Mouse (Mus musculus) CH12.LX (cell line): ENCODE data around the gene Lrch1. TPM values are rescaled to one million over a fixed set of nuclear protein-coding genes. Genes with fewer than 3 reads are reported as not detected.

ENCODE experiments used
- DNase-seq: peaks from one replicate; pipeline ENCODE4 v3.0.0-alpha.2; 2013; ENCODE audit errors: extremely low read depth
- H3K27ac ChIP-seq: 2 replicates; pipeline ENCODE4 v1.5.1; 2012; ENCODE audit warnings: low read depth, mild to moderate bottlenecking, control low read depth, moderate library complexity; ENCODE audit not compliant: insufficient read depth
- H3K27me3 ChIP-seq: replicated peaks from 2 replicates; pipeline ENCODE3; 2012; ENCODE audit warnings: inconsistent platforms
- H3K36me3 ChIP-seq, 2 experiments: replicated peaks in 1 of 2; 2 replicates each; pipeline versions ENCODE3 to v1.6.1; 2012; ENCODE audit warnings: inconsistent platforms in 1 of 2, low read length in 1 of 2, mild to moderate bottlenecking in 1 of 2, mixed read lengths in 1 of 2, moderate library complexity in 1 of 2; ENCODE audit not compliant: control insufficient read depth in 1 of 2, insufficient read depth in 1 of 2
- H3K4me1 ChIP-seq, 2 experiments: 2 replicates each; pipeline ENCODE4 v1.6.1; 2012; ENCODE audit warnings: inconsistent platforms in 1 of 2, moderate library complexity in 1 of 2; ENCODE audit not compliant: insufficient read depth in 2 of 2, control insufficient read depth in 1 of 2
- H3K4me2 ChIP-seq: 2 replicates; pipeline ENCODE4 v1.6.1; 2012; ENCODE audit warnings: low read depth, mild to moderate bottlenecking, control low read depth; ENCODE audit not compliant: poor library complexity, insufficient read depth, severe bottlenecking
- H3K4me3 ChIP-seq, 3 experiments: fragments of 150-350 bp in 1 of 3; sonication (generic) in 1 of 3; replicated peaks in 1 of 3; 2 replicates each; pipeline versions ENCODE3 to v1.5.1; 2011 to 2012; ENCODE audit warnings: low read depth in 2 of 3, low read length in 2 of 3, mild to moderate bottlenecking in 2 of 3, moderate library complexity in 2 of 3, control low read depth in 1 of 3, improper control_type of control experiment in 1 of 3, inconsistent platforms in 1 of 3, mixed read lengths in 1 of 3; ENCODE audit not compliant: poor library complexity in 1 of 3
- H3K79me2 ChIP-seq: replicated peaks from 2 replicates; pipeline ENCODE4 v1.6.1; 2012; ENCODE audit warnings: mild to moderate bottlenecking, moderate library complexity; ENCODE audit not compliant: control insufficient read depth, poor library complexity, insufficient read depth, severe bottlenecking; ENCODE audit errors: extremely low read depth
- H3K9ac ChIP-seq: 2 replicates; pipeline ENCODE4 v1.6.1; 2012; ENCODE audit warnings: low read depth, mild to moderate bottlenecking, control low read depth, moderate library complexity; ENCODE audit not compliant: insufficient read depth
- H3K9me3 ChIP-seq: replicated peaks from 2 replicates; pipeline ENCODE3; 2012; ENCODE audit warnings: low read length, inconsistent platforms, mixed read lengths
- CTCF ChIP-seq, 2 experiments: IDR thresholded peaks in 1 of 2; conservative IDR thresholded peaks in 1 of 2; 2 replicates each; pipeline ENCODE4 v1.5.1; 2011 to 2012; ENCODE audit warnings: low read depth in 2 of 2, low read length in 2 of 2, improper control_type of control experiment in 1 of 2, inconsistent platforms in 1 of 2, mild to moderate bottlenecking in 1 of 2, moderate library complexity in 1 of 2
- HCFC1 ChIP-seq: IDR thresholded peaks from 2 replicates; pipeline ENCODE4 v1.6.1; 2012; ENCODE audit warnings: low read depth, mild to moderate bottlenecking, inconsistent platforms, low read length, improper control_type of control experiment
- JUN ChIP-seq: IDR thresholded peaks from 2 replicates; pipeline ENCODE4 v1.6.1; 2011; ENCODE audit warnings: low read depth, mild to moderate bottlenecking, low read length, improper control_type of control experiment, moderate library complexity; ENCODE audit not compliant: insufficient read depth
- MAFK ChIP-seq: IDR thresholded peaks from 2 replicates; pipeline ENCODE4 v1.6.1; 2011; ENCODE audit warnings: low read length, improper control_type of control experiment; ENCODE audit not compliant: insufficient replicate concordance
- MAX ChIP-seq: IDR thresholded peaks from 2 replicates; pipeline ENCODE4 v1.6.1; 2011; ENCODE audit warnings: low read length, improper control_type of control experiment
- MAZ ChIP-seq: IDR thresholded peaks from 2 replicates; pipeline ENCODE4 v1.6.1; 2012; ENCODE audit warnings: low read depth, mild to moderate bottlenecking, inconsistent platforms, low read length, improper control_type of control experiment, moderate library complexity
- MEF2A ChIP-seq: IDR thresholded peaks from 2 replicates; pipeline ENCODE4 v1.6.1; 2014; ENCODE audit warnings: low read depth, mild to moderate bottlenecking, inconsistent platforms, low read length, improper control_type of control experiment, borderline replicate concordance
- MYC ChIP-seq: IDR thresholded peaks from 2 replicates; pipeline ENCODE4 v1.6.1; 2011; ENCODE audit warnings: low read depth, mild to moderate bottlenecking, improper control_type of control experiment, low read length
- POLR2AphosphoS2 ChIP-seq: IDR thresholded peaks from 2 replicates; pipeline ENCODE4 v1.6.1; 2011; ENCODE audit warnings: low read depth, low read length, improper control_type of control experiment
- RAD21 ChIP-seq: IDR thresholded peaks from 2 replicates; pipeline ENCODE4 v1.6.1; 2011; ENCODE audit warnings: low read depth, mild to moderate bottlenecking, low read length, improper control_type of control experiment, moderate library complexity
- RCOR1 ChIP-seq: conservative IDR thresholded peaks from 2 replicates; pipeline ENCODE4 v1.6.1; 2012; ENCODE audit warnings: low read depth, mild to moderate bottlenecking, inconsistent platforms, low read length, improper control_type of control experiment
- SMC3 ChIP-seq: IDR thresholded peaks from 2 replicates; pipeline ENCODE4 v1.6.1; 2011; ENCODE audit warnings: low read depth, low read length, improper control_type of control experiment
- USF1 ChIP-seq: IDR thresholded peaks from 2 replicates; pipeline ENCODE4 v1.6.1; 2014; ENCODE audit warnings: low read depth, mild to moderate bottlenecking, inconsistent platforms, low read length, improper control_type of control experiment
- USF2 ChIP-seq: conservative IDR thresholded peaks from 2 replicates; pipeline ENCODE4 v1.6.1; 2011; ENCODE audit warnings: low read depth, low read length, improper control_type of control experiment
- ZKSCAN1 ChIP-seq: IDR thresholded peaks from 2 replicates; pipeline ENCODE4 v1.6.1; 2012; ENCODE audit warnings: low read depth, inconsistent platforms, low read length, improper control_type of control experiment, borderline replicate concordance
- ZMIZ1 ChIP-seq: IDR thresholded peaks from 2 replicates; pipeline ENCODE4 v1.6.1; 2012; ENCODE audit warnings: low read depth, mild to moderate bottlenecking, inconsistent platforms, low read length, improper control_type of control experiment
- ZNF384 ChIP-seq: IDR thresholded peaks from 2 replicates; pipeline ENCODE4 v1.6.1; 2012; ENCODE audit warnings: low read depth, low read length, improper control_type of control experiment, inconsistent platforms
- dilution Hi-C: fragments of 300-500 bp; cut with MboI; formaldehyde crosslinking; loops from 2 replicates; pipeline ENCODE4 v1.14.3; 2020; ENCODE audit warnings: low sequenced_read_pairs; ENCODE audit not compliant: extremely low pct_unique_long_range_greater_than_20kb, extremely low pct_ligation_motif_present
- in situ Hi-C: fragments of 300-500 bp; cut with MboI; formaldehyde crosslinking; loops from 3 replicates; pipeline ENCODE4 v1.14.3; 2019; ENCODE audit warnings: low sequenced_read_pairs, low pct_ligation_motif_present, low pct_unique_long_range_greater_than_20kb, mixed read lengths
- polyA plus RNA-seq: library from polyadenylated mRNA; unstranded; fragments of >175 nt; gene quantifications from 2 replicates; pipeline ENCODE4 v1.2.1, GENCODE M21; 2012; ENCODE audit warnings: low read depth; ENCODE audit not compliant: insufficient read length
- total RNA-seq, 2 experiments: library from RNA; depleted of rRNA; stranded (reverse); fragments of 300-350 nt in 1 of 2; fragments of >200 nt in 1 of 2; gene quantifications; 2 replicates each; pipeline ENCODE4 v1.2.3; 2012 to 2014

The Lrch1 gene
- total and polyA plus RNA-seq, 3 experiments, result 10.3 to 23.3 (median 12.8) TPM

GRCm38 (mm10) chr14:74997041-74997440, 49.4 kb upstream of the Lrch1 start:
- dilution Hi-C loops (no loop called here), in situ Hi-C loops (no loop called here)
- H3K27me3 ChIP-seq, result no peaks in the 10 kb centered on the region
- no peaks in the 10 kb centered on the region for H3K79me2 ChIP-seq
- H3K9me3 ChIP-seq, result no peaks in the 10 kb centered on the region
- H3K9ac ChIP-seq, result no peak overlapping the region
- H3K4me3 ChIP-seq, result no peak overlapping the region
- no peak overlapping the region for H3K27ac ChIP-seq
- peaks cover 0 to 14% of the 10 kb centered on the region in 2 experiments; a peak in 1 of 4 replicates for H3K4me1 ChIP-seq
- H3K36me3 ChIP-seq, result no peaks in the 10 kb centered on the region
- DNase-seq, result no peak
- TF ChIP-seq ZNF384, result no peak
- no peak for TF ChIP-seq MAFK
- TF ChIP-seq, all 38 proteins: peak for 0
- H3K4me2 ChIP-seq, result no peak overlapping the region

GRCm38 (mm10) chr14:74996556-74996955, 48.9 kb upstream of the Lrch1 start:
- H3K79me2 ChIP-seq, result no peaks in the 10 kb centered on the region
- H3K4me2 ChIP-seq, result no peak overlapping the region
- H3K27ac ChIP-seq, result no peak overlapping the region
- no peaks in the 10 kb centered on the region for H3K27me3 ChIP-seq
- H3K9ac ChIP-seq, result no peak overlapping the region
- no peaks in the 10 kb centered on the region for H3K36me3 ChIP-seq
- no peak for DNase-seq
- dilution Hi-C loops, result no loop called here
- no peak overlapping the region for H3K4me3 ChIP-seq
- in situ Hi-C loops, result no loop called here
- H3K4me1 ChIP-seq, result peaks cover 0 to 15% of the 10 kb centered on the region in 2 experiments; a peak in 1 of 4 replicates
- no peak for TF ChIP-seq ZKSCAN1
- TF ChIP-seq USF2, result no peak
- no peak for TF ChIP-seq RCOR1
- no peak for TF ChIP-seq MAFK
- no peak for TF ChIP-seq MAX
- no peak for TF ChIP-seq RAD21
- TF ChIP-seq HCFC1, result no peak
- no peak for TF ChIP-seq SMC3
- TF ChIP-seq JUN, result no peak
- TF ChIP-seq ZMIZ1, result no peak
- TF ChIP-seq CTCF (conservative IDR thresholded peaks at IDR 0.05 in 1 of 2, IDR thresholded peaks at IDR 0.05 in 1 of 2; ENCODE audit: low read depth in 2 of 2, low read length in 2 of 2), result no peak
- TF ChIP-seq ZNF384, result no peak
- TF ChIP-seq MAZ, result no peak
- TF ChIP-seq USF1, result no peak
- no peak for TF ChIP-seq POLR2AphosphoS2
- no peak for TF ChIP-seq MEF2A
- no peak for TF ChIP-seq MYC
- TF ChIP-seq, all 38 proteins: peak for 0
- no peaks in the 10 kb centered on the region for H3K9me3 ChIP-seq
